Mouse (Mus musculus): ENCODE data around the gene Aldoart1.

Gene Aldoart1

DNA sequence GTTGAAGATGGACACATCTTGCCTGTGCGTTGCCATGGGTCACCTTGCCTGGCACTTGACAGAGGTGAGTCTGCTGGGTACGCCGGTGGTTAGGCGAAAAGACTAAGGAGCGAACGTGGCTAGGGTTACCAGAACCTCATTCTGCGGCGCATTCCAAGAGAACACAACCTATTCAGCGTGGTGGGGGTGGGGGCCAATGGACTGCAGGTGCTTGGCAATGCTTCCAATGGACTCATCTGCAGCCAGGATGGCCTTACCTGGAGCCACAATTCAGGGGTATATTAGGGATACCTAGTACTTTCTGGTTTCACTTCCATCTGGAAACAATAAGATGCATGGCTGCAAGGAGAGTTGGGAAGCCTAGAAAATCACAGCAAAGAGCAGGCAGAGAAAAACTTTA lies at the start of gene Aldoart1:
TSS of gene Aldoart1 (minus strand) at position 101 of the 400 bp plus-strand sequence.
- DNase-seq = no peak

DNA sequence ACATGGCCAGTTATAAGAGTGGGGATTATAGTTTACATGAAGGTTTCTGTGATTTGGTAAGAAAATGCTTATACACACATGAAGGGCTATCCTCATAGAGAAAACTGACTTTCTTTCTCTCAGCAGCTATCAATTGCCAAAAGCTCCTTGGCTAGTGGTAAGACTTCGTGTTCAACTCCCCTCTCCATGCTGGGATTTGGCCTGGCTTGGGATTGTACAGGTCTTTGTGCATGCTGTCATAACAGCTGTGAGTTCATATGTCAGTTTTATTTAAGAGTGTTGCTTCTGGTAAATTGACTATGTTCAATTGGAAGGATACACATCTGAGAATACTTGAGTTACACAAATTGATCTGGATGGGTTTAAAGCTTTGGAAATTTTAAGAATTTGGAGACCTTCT lies 49.1 kb upstream of the Aldoart1 start:
- no peak for DNase-seq

DNA sequence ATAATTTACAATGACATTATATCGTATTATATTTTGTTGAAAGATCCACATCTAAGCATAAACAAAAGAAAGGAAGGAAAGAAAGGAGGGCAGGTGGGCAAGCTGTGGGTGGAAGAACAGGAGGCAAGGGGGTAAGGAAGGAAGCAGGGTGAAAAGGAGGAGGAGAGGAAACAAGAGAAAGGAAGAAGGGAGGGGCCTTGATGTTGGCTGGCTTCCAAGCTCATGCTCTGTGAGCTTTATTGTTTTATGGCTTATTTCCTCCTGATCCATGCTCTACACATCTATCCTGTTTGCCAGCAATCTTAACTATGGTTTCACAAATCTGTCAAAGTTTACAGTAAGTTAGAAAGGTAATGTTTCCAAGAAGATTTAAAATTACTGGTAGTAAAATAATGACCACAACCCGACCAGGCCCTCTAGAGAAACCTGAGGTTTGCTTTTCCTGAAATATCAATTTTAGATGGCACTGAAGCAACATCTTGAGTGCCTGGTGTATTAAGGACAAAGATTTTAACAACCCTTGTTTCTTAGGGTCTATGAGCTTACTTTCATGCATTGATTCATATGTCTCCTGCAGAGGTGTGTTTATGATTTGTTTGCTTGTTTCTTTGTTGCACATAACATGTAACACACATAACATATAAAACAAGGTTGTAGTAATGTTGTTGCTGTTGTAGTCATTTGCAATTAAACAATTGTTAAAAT lies 13.1 kb upstream of the Aldoart1 start:
- no peak for DNase-seq

DNA sequence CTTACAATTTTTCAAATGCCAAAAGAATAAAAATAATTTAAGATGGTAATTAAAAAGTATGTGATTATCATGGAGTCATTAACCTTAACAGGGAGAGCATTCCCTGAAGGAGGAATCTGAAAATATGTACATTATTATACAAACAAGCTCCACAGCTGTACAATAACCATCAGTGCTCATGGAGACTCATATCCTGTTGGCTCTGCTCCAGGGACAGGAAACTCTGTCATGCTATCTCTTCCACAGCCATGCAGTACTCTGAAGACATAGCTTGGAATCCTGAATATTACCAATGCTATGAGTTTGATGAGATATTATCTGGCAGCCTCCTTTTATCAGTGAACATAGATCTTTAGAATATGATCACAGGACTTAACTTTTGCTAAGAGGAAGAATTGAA lies 8.2 kb downstream of the Aldoart1 start:
- DNase-seq = no peak

DNA sequence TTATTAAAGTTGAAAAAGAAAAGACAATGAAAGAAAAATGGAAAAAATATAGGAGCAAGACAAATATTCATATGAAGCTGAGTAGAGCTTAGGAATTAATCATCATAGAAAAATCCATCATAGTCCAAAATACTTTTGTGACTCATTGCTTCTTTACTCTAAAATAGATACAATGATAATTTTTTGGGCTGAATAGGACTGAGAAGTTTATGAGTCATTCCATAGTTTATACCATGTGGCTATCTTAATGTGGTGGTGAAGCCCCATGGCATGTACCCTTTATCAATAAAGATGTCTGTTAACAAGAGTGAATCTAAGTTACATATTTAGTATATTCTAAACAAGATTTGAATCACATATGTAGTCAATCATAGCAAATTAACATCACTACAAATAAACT lies 9.4 kb downstream of the Aldoart1 start:
- no peak for DNase-seq

DNA sequence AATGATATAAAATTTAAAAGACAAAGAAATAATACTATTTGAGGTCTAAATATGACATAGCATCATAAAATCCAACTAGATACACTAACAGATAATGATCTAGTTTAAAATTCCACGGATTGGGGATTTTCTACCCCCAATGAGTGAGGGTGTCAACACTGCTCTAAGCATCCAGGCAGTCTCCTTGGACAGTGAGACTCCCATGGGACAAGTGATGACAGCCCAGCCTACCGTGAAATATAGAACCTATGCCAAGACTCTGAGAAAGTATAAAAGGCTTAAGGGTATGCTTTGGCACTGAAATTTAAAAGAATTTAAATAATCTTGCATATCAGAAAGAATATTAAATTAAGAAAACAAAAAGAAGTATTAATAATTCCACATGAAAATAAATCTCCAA lies 16.0 kb downstream of the Aldoart1 start:
- no peak for DNase-seq

DNA sequence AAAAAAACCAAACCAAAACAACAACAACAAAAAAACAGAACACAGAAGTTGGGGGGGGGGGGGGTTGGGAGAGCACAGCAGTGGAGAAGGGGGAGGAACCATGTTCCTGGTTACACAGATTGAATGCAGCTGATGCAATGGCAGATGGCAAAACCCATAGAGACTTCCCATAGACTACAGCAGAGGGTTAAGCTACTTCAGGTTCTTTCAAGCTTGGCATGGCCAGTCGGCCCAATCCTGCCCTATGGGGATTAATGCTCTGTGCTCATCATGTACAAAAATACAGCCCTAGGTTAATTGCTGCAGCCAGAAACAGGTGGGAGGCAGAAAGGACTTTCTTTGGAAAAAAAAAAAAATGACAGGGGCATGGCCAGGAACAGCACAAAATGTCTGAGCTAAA lies 17.0 kb downstream of the Aldoart1 start:
- DNase-seq = no peak

DNA sequence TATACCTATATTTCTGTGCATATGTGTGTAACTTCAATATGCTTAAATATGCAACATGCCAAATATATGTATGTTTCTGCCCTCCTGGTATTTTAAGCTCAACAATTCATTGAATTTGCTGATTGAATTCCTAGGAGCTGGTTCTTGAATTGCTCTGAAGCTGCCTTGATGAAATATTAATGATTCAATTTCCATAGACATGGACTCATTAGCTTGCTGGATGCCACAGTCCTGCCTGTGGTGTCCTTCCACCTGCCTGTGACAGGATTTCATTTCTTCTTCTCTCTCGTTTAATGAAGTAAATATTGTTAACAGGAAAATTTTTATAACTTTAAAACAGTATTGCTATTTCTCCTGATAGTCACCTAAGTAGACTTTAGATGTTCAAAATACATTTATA lies 51.6 kb downstream of the Aldoart1 start:
- no peak for DNase-seq

Measured in kidney, adult 9 months (tissue).